Mouse (Mus musculus) neural tube, embryonic 11.5 days (tissue): ENCODE data around the gene Gm21969. TPM values are rescaled to one million over a fixed set of nuclear protein-coding genes. Genes with fewer than 3 reads are reported as not detected.

Experiments
- ATAC-seq: fragments of 200-750 bp; cut with Nextera tagmentation; 2 replicates; pipeline ENCODE4 v1.8.0; 2017; ENCODE audit warnings: moderate number of reproducible peaks, mild to moderate bottlenecking, moderate TSS enrichment, moderate library complexity; ENCODE audit not compliant: insufficient read depth, low FRiP score, low TSS enrichment
- DNase-seq: peaks from one replicate; pipeline ENCODE4 v3.0.0-alpha.2; 2015; ENCODE audit warnings: low spot score
- H3K27ac ChIP-seq: fragments of 300-500 bp; sonication (generic); 2 replicates; pipeline ENCODE4 v1.5.1; 2014; ENCODE audit warnings: low read depth, mild to moderate bottlenecking, low read length
- H3K27me3 ChIP-seq: fragments of 300-500 bp; sonication (generic); 2 replicates; pipeline ENCODE4 v1.6.1; 2014; ENCODE audit warnings: mild to moderate bottlenecking, low read length, mixed read lengths; ENCODE audit not compliant: control insufficient read depth, insufficient read depth
- H3K36me3 ChIP-seq: fragments of 300-500 bp; sonication (generic); 2 replicates; pipeline ENCODE4 v1.6.1; 2014; ENCODE audit warnings: mild to moderate bottlenecking, low read length, moderate library complexity, mixed read lengths; ENCODE audit not compliant: control insufficient read depth, insufficient read depth
- H3K4me1 ChIP-seq: fragments of 300-500 bp; sonication (generic); 2 replicates; pipeline ENCODE4 v1.6.1; 2014; ENCODE audit warnings: low read length, mixed read lengths; ENCODE audit not compliant: control insufficient read depth, insufficient read depth
- H3K4me2 ChIP-seq: fragments of 300-500 bp; sonication (generic); 2 replicates; pipeline ENCODE4 v1.6.1; 2014; ENCODE audit warnings: low read depth, mild to moderate bottlenecking, moderate library complexity
- H3K4me3 ChIP-seq: fragments of 300-500 bp; sonication (generic); 2 replicates; pipeline ENCODE4 v1.5.1; 2014; ENCODE audit warnings: low read depth, low read length
- H3K9ac ChIP-seq: fragments of 300-500 bp; sonication (generic); 2 replicates; pipeline ENCODE4 v1.6.1; 2014; ENCODE audit warnings: mild to moderate bottlenecking, low read length
- H3K9me3 ChIP-seq: fragments of 300-500 bp; sonication (generic); 2 replicates; pipeline ENCODE4 v1.6.1; 2016; ENCODE audit warnings: low read length; ENCODE audit not compliant: control insufficient read depth
- WGBS: fragments of 180-500 bp; shearing (Covaris S2); extraction: QIAGEN DNeasy Blood & Tissue Kit; methylation state at CpG from one replicate; pipeline ENCODE4 v1.1.7; 2014; 5-methylcytosine and 5-hydroxymethylcytosine counted together
- polyA plus RNA-seq: library from polyadenylated mRNA; unstranded; fragments of >200 nt; fragmentation: Nextera tagmentation; extraction: Ambion mirVana; gene quantifications from 2 replicates; pipeline ENCODE4 v1.2.1, GENCODE M21; 2014

Gm21969 gene
- polyA plus RNA-seq, 1 experiment from 2014 or later, result not detected

GRCm38 (mm10) chr4:139643972-139644371 is 41.0 kb downstream of the Gm21969 start:
- DNase-seq (peak; percentile 88), ATAC-seq (no peak)
- Histone ChIP-seq H3K36me3 (peaks cover 2% of the 10 kb centered on the region), H3K9ac (no peak overlapping the region), H3K4me1 (peaks cover 27% of the 10 kb centered on the region), H3K4me2 (no peak overlapping the region), H3K27ac (no peak overlapping the region), H3K9me3 (no peaks in the 10 kb centered on the region), H3K4me3 (no peak overlapping the region), H3K27me3 (peaks cover 7% of the 10 kb centered on the region; the same call in 1 of the 2 replicates)
- 22% methylated on average over 9 of the region's 9 CpGs for WGBS

- no peak for ATAC-seq
- no peaks in the 10 kb centered on the region for H3K9me3 ChIP-seq
Measured at GRCm38 (mm10) chr4:139646916-139647315, 43.9 kb downstream of the Gm21969 start.

GRCm38 (mm10) chr4:139650086-139650743 is 47.2 kb downstream of the Gm21969 start:
- no peaks in the 10 kb centered on the region for H3K27me3 ChIP-seq
- no peak for ATAC-seq
- WGBS, result 63% methylated on average over 15 of the region's 15 CpGs
- no peaks in the 10 kb centered on the region for H3K4me1 ChIP-seq
- no peak overlapping the region for H3K4me3 ChIP-seq
- no peak for DNase-seq
- no peaks in the 10 kb centered on the region for H3K9me3 ChIP-seq
- no peak overlapping the region for H3K4me2 ChIP-seq
- H3K36me3 ChIP-seq, result peaks cover 2% of the 10 kb centered on the region
- no peak overlapping the region for H3K27ac ChIP-seq
- H3K9ac ChIP-seq, result no peak overlapping the region

More at GRCm38 (mm10) chr4:139646916-139647315, 43.9 kb downstream of the Gm21969 start:
- 0 out of 2 replicates have a peak, but pooled peaks cover 3% of the 10 kb centered on the region for H3K27me3 ChIP-seq
- no peak for DNase-seq
- no peak overlapping the region for H3K9ac ChIP-seq
- H3K27ac ChIP-seq, result no peak overlapping the region
- 84% methylated on average over 7 of the region's 7 CpGs for WGBS
- H3K36me3 ChIP-seq, result peaks cover 2% of the 10 kb centered on the region
- no peak overlapping the region for H3K4me3 ChIP-seq
- H3K4me2 ChIP-seq, result no peak overlapping the region
- H3K4me1 ChIP-seq, result peaks cover under 1% of the 10 kb centered on the region

- Histone ChIP-seq H3K36me3 (peaks cover 2% of the 10 kb centered on the region), H3K4me1 (no peaks in the 10 kb centered on the region), H3K9ac (no peak overlapping the region), H3K4me3 (no peak overlapping the region), H3K4me2 (no peak overlapping the region), H3K9me3 (no peaks in the 10 kb centered on the region), H3K27ac (no peak overlapping the region), H3K27me3 (no peaks in the 10 kb centered on the region)
- 55% methylated on average over 11 of the region's 11 CpGs for WGBS
- DNase-seq, result peak; percentile 30
- ATAC-seq, result no peak
Measured at GRCm38 (mm10) chr4:139650907-139651306, 47.9 kb downstream of the Gm21969 start.

- no peak within 1 kb of the TSS for H3K4me2 ChIP-seq
- ATAC-seq (no peak), DNase-seq (no peak)
- H3K27me3 ChIP-seq, result no peaks in the 10 kb centered on the region
- no peak within 1 kb of the TSS for H3K27ac ChIP-seq
- H3K4me1 ChIP-seq, result no peaks in the 10 kb centered on the region
- H3K9ac ChIP-seq, result no peak within 1 kb of the TSS
- H3K4me3 ChIP-seq, result no peak within 1 kb of the TSS
- H3K9me3 ChIP-seq, result no peaks in the 10 kb centered on the region
- WGBS, result 88% methylated on average over 8 of the region's 8 CpGs
- peaks cover 2% of the 10 kb centered on the region for H3K36me3 ChIP-seq
Measured at GRCm38 (mm10) chr4:139653238-139653637, 50.3 kb downstream of the Gm21969 start, which contains the start of gene Tas1r2. Gene Tas1r2 (plus strand): TSS chr4:139653538.

GRCm38 (mm10) chr4:139661897-139662296 is 58.9 kb downstream of the Gm21969 start:
- H3K4me1 ChIP-seq, result no peaks in the 10 kb centered on the region
- DNase-seq, result no peak
- no peak overlapping the region for H3K4me2 ChIP-seq
- no peaks in the 10 kb centered on the region for H3K27me3 ChIP-seq
- no peaks in the 10 kb centered on the region; the same call in 1 of the 2 replicates for H3K9me3 ChIP-seq
- 90% methylated on average over 14 of the region's 14 CpGs for WGBS
- ATAC-seq, result no peak
- no peak overlapping the region for H3K27ac ChIP-seq
- H3K36me3 ChIP-seq, result no peaks in the 10 kb centered on the region
- no peak overlapping the region for H3K4me3 ChIP-seq
- no peak overlapping the region for H3K9ac ChIP-seq

GRCm38 (mm10) chr4:139667632-139668031 is 64.6 kb downstream of the Gm21969 start:
- ATAC-seq (no peak), DNase-seq (no peak)
- H3K36me3 ChIP-seq, result no peaks in the 10 kb centered on the region
- H3K27me3 ChIP-seq, result no peaks in the 10 kb centered on the region
- H3K27ac ChIP-seq, result no peak overlapping the region
- H3K9ac ChIP-seq, result no peak overlapping the region
- H3K9me3 ChIP-seq, result no peaks in the 10 kb centered on the region; the same call in 1 of the 2 replicates
- WGBS, result 54% methylated on average over 6 of the region's 6 CpGs
- H3K4me1 ChIP-seq, result no peaks in the 10 kb centered on the region
- H3K4me3 ChIP-seq, result no peak overlapping the region
- H3K4me2 ChIP-seq, result no peak overlapping the region

- no peaks in the 10 kb centered on the region for H3K27me3 ChIP-seq
- H3K36me3 ChIP-seq, result no peaks in the 10 kb centered on the region
- no peak overlapping the region for H3K4me3 ChIP-seq
- ATAC-seq (no peak), DNase-seq (peak; percentile 83)
- no peaks in the 10 kb centered on the region for H3K4me1 ChIP-seq
- H3K9me3 ChIP-seq, result no peaks in the 10 kb centered on the region; the same call in 1 of the 2 replicates
- 18% methylated on average over 6 of the region's 6 CpGs for WGBS
- no peak overlapping the region for H3K9ac ChIP-seq
- H3K4me2 ChIP-seq, result no peak overlapping the region
- H3K27ac ChIP-seq, result no peak overlapping the region
Measured at GRCm38 (mm10) chr4:139669847-139670246, 66.9 kb downstream of the Gm21969 start.

- WGBS, result 57% methylated on average over 9 of the region's 9 CpGs
- Histone ChIP-seq H3K4me1 (no peaks in the 10 kb centered on the region), H3K27me3 (no peaks in the 10 kb centered on the region), H3K36me3 (no peaks in the 10 kb centered on the region), H3K27ac (no peak overlapping the region), H3K4me3 (no peak overlapping the region), H3K9ac (no peak overlapping the region), H3K9me3 (no peaks in the 10 kb centered on the region; the same call in 1 of the 2 replicates), H3K4me2 (no peak overlapping the region)
- DNase-seq, result no peak
- no peak for ATAC-seq
Measured at GRCm38 (mm10) chr4:139675696-139676095, 72.7 kb downstream of the Gm21969 start.
